Mouse (Mus musculus) thymus, adult 2 months (tissue): Measurements from ENCODE around the gene Gm20388.

ENCODE experiments used
- CTCF ChIP-seq: fragments of 200-500 bp; IDR thresholded peaks from 2 replicates; pipeline ENCODE4 v1.5.1; 2012; ENCODE audit warnings: mild to moderate bottlenecking, control low read depth, low read length, moderate library complexity, borderline replicate concordance; ENCODE audit not compliant: control insufficient read depth, poor library complexity, insufficient read depth; ENCODE audit errors: extremely low read depth
- POLR2A ChIP-seq: fragments of 200-500 bp; IDR thresholded peaks from 2 replicates; pipeline ENCODE4 v1.6.1; 2012; ENCODE audit warnings: mild to moderate bottlenecking, low read length, control low read depth, moderate library complexity; ENCODE audit not compliant: control insufficient read depth, poor library complexity, insufficient read depth; ENCODE audit errors: extremely low read depth

GRCm38 (mm10) chr8:122666338-122666764 lies 2755.7 kb downstream of the Gm20388 start:
- no peak for TF ChIP-seq POLR2A
- TF ChIP-seq CTCF: no peak
